Mouse (Mus musculus) liver, adult 2 months (tissue): ENCODE measurements around the gene G0s2. TPM values are rescaled to one million over a fixed set of nuclear protein-coding genes. Genes with fewer than 3 reads are reported as not detected.

Experiments used
- DNase-seq: peaks from one replicate; pipeline ENCODE4 v3.0.0-alpha.2; 2011; ENCODE audit warnings: low read depth, low spot score; ENCODE audit errors: extremely low read depth
- H3K27ac ChIP-seq: fragments of 200-500 bp; replicated peaks from 2 replicates; pipeline ENCODE4 v1.5.1; 2012; ENCODE audit warnings: low read depth, mild to moderate bottlenecking, control low read depth, inconsistent platforms, low read length; ENCODE audit not compliant: insufficient read depth
- H3K27me3 ChIP-seq: fragments of 200-500 bp; 2 replicates; pipeline ENCODE4 v1.6.1; 2012; ENCODE audit warnings: mild to moderate bottlenecking, moderate library complexity, low read length, inconsistent platforms; ENCODE audit not compliant: control insufficient read depth, insufficient read depth
- H3K36me3 ChIP-seq: fragments of 200-500 bp; 2 replicates; pipeline ENCODE4 v1.6.1; 2012; ENCODE audit warnings: low read length, inconsistent platforms; ENCODE audit not compliant: control insufficient read depth, insufficient read depth
- H3K4me1 ChIP-seq: fragments of 200-500 bp; 2 replicates; pipeline ENCODE4 v1.6.1; 2011; ENCODE audit warnings: low read length; ENCODE audit not compliant: control insufficient read depth, insufficient read depth
- H3K4me3 ChIP-seq: fragments of 200-500 bp; 2 replicates; pipeline ENCODE4 v1.5.1; 2011; ENCODE audit warnings: low read depth, mild to moderate bottlenecking, control low read depth, low read length, moderate library complexity; ENCODE audit not compliant: insufficient read depth
- H3K79me2 ChIP-seq: fragments of 200-500 bp; 2 replicates; pipeline ENCODE4 v1.6.1; 2012; ENCODE audit warnings: inconsistent platforms, mild to moderate bottlenecking, low read length, moderate library complexity; ENCODE audit not compliant: control insufficient read depth, insufficient read depth
- H3K9ac ChIP-seq: fragments of 200-500 bp; 2 replicates; pipeline ENCODE4 v1.6.1; 2012; ENCODE audit warnings: low read depth, mild to moderate bottlenecking, control low read depth, inconsistent platforms, low read length
- CTCF ChIP-seq: fragments of 200-500 bp; IDR thresholded peaks from 2 replicates; pipeline ENCODE4 v1.5.1; 2011; ENCODE audit warnings: low read depth, low read length, control low read depth
- POLR2A ChIP-seq: fragments of 200-500 bp; IDR thresholded peaks from 2 replicates; pipeline ENCODE4 v1.6.1; 2011; ENCODE audit warnings: low read length, control low read depth; ENCODE audit not compliant: insufficient read depth; ENCODE audit errors: extremely low read depth
- WGBS: fragments of 180-500 bp; shearing (Covaris S2); methylation state at CpG from one replicate; pipeline ENCODE4 v1.1.7; 2018; 5-methylcytosine and 5-hydroxymethylcytosine counted together
- polyA plus RNA-seq: library from polyadenylated mRNA; depleted of rRNA; stranded (reverse); fragments of >200 nt; gene quantifications from 2 replicates; pipeline ENCODE4 v1.2.3, GENCODE M21; 2012
- total RNA-seq: library from RNA; depleted of rRNA; stranded (reverse); fragments of >200 nt; gene quantifications from 2 replicates; pipeline ENCODE4 v1.2.3, GENCODE M21; 2014

G0s2 gene
- total and polyA plus RNA-seq, 2 experiments: 106 to 179 TPM

DNA sequence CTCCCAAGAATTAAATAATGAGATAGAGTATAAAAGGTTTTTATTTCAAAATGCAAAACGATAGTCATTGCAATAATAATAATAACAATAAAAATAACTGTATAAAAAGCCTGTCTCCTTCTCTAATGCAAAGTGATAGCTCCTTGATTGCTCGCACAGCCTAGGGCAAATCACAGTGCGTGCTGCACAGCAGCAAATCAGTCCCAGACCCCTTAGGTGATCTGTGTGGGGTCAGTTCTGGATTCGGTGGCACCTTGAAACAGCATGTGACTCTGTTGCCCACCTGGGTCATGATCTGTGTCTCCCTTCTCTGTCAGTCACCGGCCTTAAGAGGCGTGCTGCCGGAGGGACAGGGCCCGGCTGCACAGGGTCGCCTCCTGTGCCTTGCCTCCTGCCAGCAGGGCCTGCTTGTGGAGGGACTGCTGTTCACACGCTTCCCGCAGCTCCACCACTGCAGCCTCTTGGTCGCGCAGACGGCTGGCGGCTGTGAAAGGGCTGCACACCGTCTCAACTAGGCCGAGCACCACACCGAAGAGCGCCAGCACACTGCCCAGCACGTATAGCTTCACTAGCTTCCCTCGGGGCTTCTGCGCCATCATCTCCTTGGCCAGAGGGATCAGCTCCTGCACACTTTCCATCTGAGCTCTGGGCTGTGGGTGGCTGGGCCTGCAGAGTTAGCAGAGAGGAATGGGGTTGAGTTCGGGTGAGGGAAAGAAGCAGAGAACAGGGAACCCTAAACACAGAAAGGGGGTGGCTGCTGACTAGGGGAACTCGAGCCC lies 691 bp downstream of the G0s2 start:
- TF ChIP-seq CTCF (no peak), POLR2A (no peak; the same call in 1 of the 2 replicates)
- peak overlapping the region; percentile 89 for H3K4me3 ChIP-seq
- H3K36me3 ChIP-seq: peaks cover 2% of the 10 kb centered on the region; the same call in 1 of the 2 replicates
- H3K27me3 ChIP-seq: no peaks in the 10 kb centered on the region
- H3K27ac ChIP-seq: peak overlapping the region; percentile 90
- H3K4me1 ChIP-seq: peaks cover 12% of the 10 kb centered on the region
- WGBS: 12% methylated on average over 24 of the region's 24 CpGs
- 0 out of 2 replicates have a peak, but pooled peaks cover 4% of the 10 kb centered on the region for H3K79me2 ChIP-seq
- peak overlapping the region; percentile 94 for H3K9ac ChIP-seq
- peak; percentile 42 for DNase-seq

DNA sequence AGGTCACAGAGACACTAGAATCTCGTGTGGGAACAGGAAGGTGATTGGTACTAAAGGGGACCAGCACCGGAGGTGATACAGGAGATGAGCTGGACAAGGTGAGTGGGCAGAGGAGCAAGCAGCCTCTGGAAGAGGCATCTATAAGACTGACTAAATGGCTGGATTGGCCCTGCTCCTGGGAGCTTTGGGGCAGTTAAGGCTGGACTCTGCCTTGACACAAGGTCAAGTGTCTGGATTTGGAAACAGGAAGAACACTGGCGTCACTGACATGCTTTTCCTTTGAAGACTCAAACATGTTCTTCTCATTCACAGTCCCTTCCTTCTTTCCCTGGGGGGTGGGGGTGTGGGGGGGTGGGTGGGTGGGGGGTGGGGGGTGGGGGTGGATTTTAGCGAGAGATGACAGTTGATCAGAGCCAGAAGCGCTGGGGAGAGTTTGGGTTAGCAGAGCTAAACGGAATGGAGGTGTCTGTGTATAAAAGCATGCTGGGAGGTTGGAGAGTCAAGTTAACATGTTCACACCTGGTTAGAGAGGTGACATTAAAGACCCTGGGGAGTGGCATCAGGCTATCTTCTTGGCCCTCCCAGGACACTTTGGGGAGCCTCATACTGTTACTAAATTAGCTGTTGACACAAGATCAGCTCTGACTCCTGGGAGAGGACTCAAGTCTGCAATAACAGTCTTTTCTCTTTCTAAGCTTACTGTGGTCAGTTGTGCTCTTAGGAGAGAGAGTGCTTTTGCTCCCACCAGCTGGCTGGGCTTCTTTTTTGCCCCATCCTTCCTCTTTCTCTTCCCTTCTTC lies 1.9 kb downstream of the G0s2 start:
- H3K9ac ChIP-seq: peak overlapping the region; percentile 74
- H3K27me3 ChIP-seq: no peaks in the 10 kb centered on the region
- H3K36me3 ChIP-seq: peaks cover 2% of the 10 kb centered on the region; the same call in 1 of the 2 replicates
- H3K4me3 ChIP-seq: peak overlapping the region; percentile 89
- WGBS: 7% methylated on average over 6 of the region's 6 CpGs
- peak overlapping the region; percentile 90 for H3K27ac ChIP-seq
- 0 out of 2 replicates have a peak, but pooled peaks cover 4% of the 10 kb centered on the region for H3K79me2 ChIP-seq
- TF ChIP-seq POLR2A (0 out of 2 replicates have a peak, but pooled peaks have one; percentile 24), CTCF (no peak)
- peaks cover 12% of the 10 kb centered on the region for H3K4me1 ChIP-seq
- peak; percentile 92 for DNase-seq

DNA sequence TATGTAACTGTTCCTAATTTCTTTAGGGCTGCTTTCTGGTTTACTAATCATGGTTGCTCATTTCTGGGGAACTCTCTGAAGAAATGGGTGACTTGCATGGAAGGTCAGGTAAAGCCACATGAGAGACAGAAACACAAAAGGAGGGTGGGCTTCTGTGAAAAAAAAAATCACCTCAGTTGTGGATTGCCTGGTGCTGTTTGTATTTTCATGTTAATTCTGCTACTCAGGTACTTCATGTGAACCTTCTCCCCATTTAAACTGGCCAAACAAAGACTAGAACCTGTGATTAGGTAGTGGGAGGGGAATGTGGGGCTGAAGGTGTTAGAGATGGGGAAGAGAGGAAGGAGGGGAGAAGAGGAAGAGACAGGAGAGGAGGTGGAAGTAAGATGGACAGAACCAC lies 7.3 kb downstream of the G0s2 start:
- H3K79me2 ChIP-seq: no peaks in the 10 kb centered on the region
- no peaks in the 10 kb centered on the region for H3K36me3 ChIP-seq
- H3K4me1 ChIP-seq: peaks cover 7% of the 10 kb centered on the region
- no peak overlapping the region for H3K4me3 ChIP-seq
- H3K27ac ChIP-seq: no peak overlapping the region
- no peaks in the 10 kb centered on the region for H3K27me3 ChIP-seq
- H3K9ac ChIP-seq: no peak overlapping the region
- DNase-seq: no peak
- no peak for TF ChIP-seq POLR2A
- no peak for TF ChIP-seq CTCF

DNA sequence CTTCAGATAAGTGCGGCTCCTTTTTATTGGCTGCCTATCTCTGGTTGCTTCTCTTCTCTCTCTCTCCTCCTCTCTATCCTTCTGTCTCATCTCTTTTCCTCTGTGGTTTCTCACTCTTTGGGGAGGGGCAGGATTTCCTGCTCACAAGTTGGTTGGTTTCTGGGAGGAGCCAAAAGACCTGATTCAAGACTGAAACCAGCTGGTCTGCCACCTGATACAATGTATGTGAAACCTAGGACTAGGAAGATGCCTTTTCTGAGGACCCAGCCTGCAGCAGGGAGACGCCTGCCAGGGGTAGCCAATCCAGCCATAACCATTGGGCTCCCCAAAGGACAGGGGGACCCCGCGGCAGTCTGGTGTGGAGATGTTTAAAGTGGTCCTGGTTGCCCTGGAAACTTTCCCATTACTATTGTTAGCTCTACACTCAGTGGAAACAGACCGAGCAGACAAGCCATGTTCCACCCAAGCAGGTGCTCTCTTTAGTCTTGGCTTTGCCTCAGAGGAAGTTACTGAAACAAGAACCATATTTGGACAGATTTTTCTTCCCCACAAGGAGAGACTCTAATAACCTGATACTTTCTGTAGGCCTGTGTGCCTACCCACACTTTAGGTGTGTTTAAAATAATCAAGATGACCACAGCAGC lies 8.9 kb downstream of the G0s2 start, which contains the start of gene Hsd11b1:
Hsd11b1 (minus strand) TSS at position 121 of the 644 bp plus-strand sequence.
- DNase-seq: no peak
- WGBS: 82% methylated on average over 5 of the region's 5 CpGs
- peak within 1 kb of the TSS; percentile 15 for H3K27ac ChIP-seq
- peak within 1 kb of the TSS; percentile 3; the same call in 1 of the 2 replicates for H3K4me3 ChIP-seq
- H3K27me3 ChIP-seq: no peaks in the 10 kb centered on the region
- H3K9ac ChIP-seq: peak within 1 kb of the TSS; percentile 37; the same call in 1 of the 2 replicates
- H3K79me2 ChIP-seq: no peaks in the 10 kb centered on the region
- no peaks in the 10 kb centered on the region for H3K36me3 ChIP-seq
- TF ChIP-seq CTCF (no peak), POLR2A (no peak)
- peaks cover 7% of the 10 kb centered on the region for H3K4me1 ChIP-seq

DNA sequence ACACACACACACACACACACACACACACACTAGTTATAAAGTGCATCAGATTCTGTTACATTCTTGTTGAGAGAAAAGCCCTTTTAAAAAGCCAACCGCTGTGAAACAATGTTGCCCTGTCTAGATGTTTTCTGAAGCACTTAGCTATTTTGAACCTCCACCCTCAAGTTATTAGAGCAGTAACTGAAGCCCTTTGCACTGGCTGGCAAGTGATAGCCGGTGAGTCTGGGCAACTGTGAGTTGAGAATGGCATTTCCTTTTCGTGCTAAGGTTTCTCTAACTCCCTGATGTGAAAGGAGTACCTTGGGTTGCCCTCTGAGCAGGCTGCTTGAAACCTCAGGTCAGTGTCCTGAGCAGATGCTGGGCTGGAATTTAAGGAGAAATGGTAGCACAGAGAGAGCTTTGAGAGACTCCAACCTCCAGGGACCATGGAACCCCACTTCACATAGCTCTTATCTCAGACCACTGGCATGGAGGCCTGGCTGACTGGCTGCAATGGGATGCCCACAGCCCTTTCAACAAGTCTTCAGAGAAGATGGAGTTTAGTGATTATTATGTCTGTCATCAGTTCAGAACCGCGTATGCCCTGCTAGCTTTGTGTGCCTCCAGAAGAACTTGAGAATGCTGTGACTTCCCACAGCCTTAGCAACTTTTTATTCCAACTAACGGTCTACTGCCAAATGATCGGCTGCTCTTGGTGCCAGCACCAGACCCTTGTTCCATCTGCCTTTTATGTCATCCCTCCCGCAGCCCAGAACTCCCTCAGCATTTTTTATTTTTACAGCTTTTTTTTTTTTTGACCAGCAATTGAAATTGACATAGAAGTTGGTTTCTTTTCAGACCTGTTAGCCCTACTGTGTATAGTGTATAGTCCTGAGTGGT lies 9.8 kb downstream of the G0s2 start:
- H3K4me1 ChIP-seq: peaks cover 7% of the 10 kb centered on the region
- no peak for TF ChIP-seq CTCF
- TF ChIP-seq POLR2A: no peak
- WGBS: 88% methylated on average over 8 of the region's 8 CpGs
- no peaks in the 10 kb centered on the region for H3K79me2 ChIP-seq
- no peak for DNase-seq
- peak overlapping the region; percentile 3; the same call in 1 of the 2 replicates for H3K4me3 ChIP-seq
- H3K27me3 ChIP-seq: no peaks in the 10 kb centered on the region
- H3K27ac ChIP-seq: peak overlapping the region; percentile 15
- H3K9ac ChIP-seq: peak overlapping the region; percentile 37; the same call in 1 of the 2 replicates
- H3K36me3 ChIP-seq: no peaks in the 10 kb centered on the region
